Mouse (Mus musculus): Measurements from ENCODE around the gene Ergic2. TPM values are rescaled to one million over a fixed set of nuclear protein-coding genes. Genes with fewer than 3 reads are reported as not detected.

Gene Ergic2
- total and polyA plus RNA-seq, 2 experiments, result 31.8 to 80.0 TPM

- Histone ChIP-seq H3K36me3 (ENCODE audit: control insufficient read depth, insufficient read depth, low read length) (no peaks in the 10 kb centered on the region), H3K4me3 (ENCODE audit: insufficient read depth, low read depth, low read length) (no peak overlapping the region), H3K79me2 (ENCODE audit: control insufficient read depth, insufficient read depth, low read length) (no peaks in the 10 kb centered on the region), H3K27ac (replicated peaks; ENCODE audit: insufficient read depth, low read depth, low read length) (no peak overlapping the region), H3K4me1 (ENCODE audit: control insufficient read depth, insufficient read depth, low read length) (no peaks in the 10 kb centered on the region), H3K27me3 (ENCODE audit: control insufficient read depth, insufficient read depth, low read length) (no peaks in the 10 kb centered on the region), H3K9ac (ENCODE audit: low read depth, low read length) (no peak overlapping the region)
- DNase-seq (ENCODE audit: extremely low read depth, low read depth, low spot score), result no peak
- TF ChIP-seq CTCF (IDR thresholded peaks at IDR 0.05; ENCODE audit: low read depth, low read length) (no peak), POLR2A (IDR thresholded peaks at IDR 0.05; ENCODE audit: extremely low read depth, insufficient read depth, low read length) (no peak)
- WGBS, result 97% methylated on average over 3 of the region's 3 CpGs
Observed at GRCm38 (mm10) chr6:148256109-148256508, 43.9 kb upstream of the Ergic2 start.

GRCm38 (mm10) chr6:148255395-148256053, 43.4 kb upstream of the Ergic2 start:
- H3K79me2 ChIP-seq (ENCODE audit: control insufficient read depth, insufficient read depth, low read length), result no peaks in the 10 kb centered on the region
- 94% methylated on average over 1 of the region's 1 CpGs for WGBS
- no peak for DNase-seq (ENCODE audit: extremely low read depth, low read depth, low spot score)
- TF ChIP-seq POLR2A (IDR thresholded peaks at IDR 0.05; ENCODE audit: extremely low read depth, insufficient read depth, low read length) (no peak), CTCF (IDR thresholded peaks at IDR 0.05; ENCODE audit: low read depth, low read length) (no peak)
- no peaks in the 10 kb centered on the region for H3K27me3 ChIP-seq (ENCODE audit: control insufficient read depth, insufficient read depth, low read length)
- no peaks in the 10 kb centered on the region for H3K4me1 ChIP-seq (ENCODE audit: control insufficient read depth, insufficient read depth, low read length)
- no peaks in the 10 kb centered on the region for H3K36me3 ChIP-seq (ENCODE audit: control insufficient read depth, insufficient read depth, low read length)
- no peak overlapping the region for H3K27ac ChIP-seq (replicated peaks; ENCODE audit: insufficient read depth, low read depth, low read length)
- no peak overlapping the region for H3K9ac ChIP-seq (ENCODE audit: low read depth, low read length)
- H3K4me3 ChIP-seq (ENCODE audit: insufficient read depth, low read depth, low read length), result no peak overlapping the region

- H3K4me1 ChIP-seq (ENCODE audit: control insufficient read depth, insufficient read depth, low read length), result peaks cover 1% of the 10 kb centered on the region; the same call in 1 of the 2 replicates
Observed at GRCm38 (mm10) chr6:148249221-148249620, 37.0 kb upstream of the Ergic2 start.

DNA sequence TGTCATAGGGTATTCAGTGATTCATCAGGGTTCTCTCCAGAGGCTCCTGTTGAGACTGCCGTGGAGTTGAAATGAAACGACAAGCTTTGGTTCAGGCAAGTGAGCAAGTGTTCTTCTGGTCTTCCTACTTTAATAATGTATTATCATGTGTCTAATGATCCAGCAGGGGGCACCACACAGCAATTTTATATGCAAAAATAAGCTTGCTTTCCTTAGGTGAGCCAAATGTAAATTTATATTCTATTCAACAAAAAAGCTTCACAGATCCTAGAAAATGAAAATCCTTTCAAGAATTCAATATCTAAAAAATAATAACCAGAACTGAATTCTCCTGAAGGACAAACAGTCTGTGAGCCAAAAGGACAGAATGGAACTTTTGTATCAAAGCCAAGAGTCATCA, 36.5 kb upstream of the Ergic2 start:
- no peaks in the 10 kb centered on the region for H3K27me3 ChIP-seq (ENCODE audit: control insufficient read depth, insufficient read depth, low read length)
- no peaks in the 10 kb centered on the region for H3K36me3 ChIP-seq (ENCODE audit: control insufficient read depth, insufficient read depth, low read length)
- peak; percentile 53 for DNase-seq (ENCODE audit: extremely low read depth, low read depth, low spot score)
- TF ChIP-seq CTCF (IDR thresholded peaks at IDR 0.05; ENCODE audit: low read depth, low read length) (peak; percentile 13; the same call in 1 of the 2 replicates), POLR2A (IDR thresholded peaks at IDR 0.05; ENCODE audit: extremely low read depth, insufficient read depth, low read length) (no peak)
- 30% methylated on average over 2 of the region's 2 CpGs for WGBS
- no peak overlapping the region for H3K9ac ChIP-seq (ENCODE audit: low read depth, low read length)
- H3K4me3 ChIP-seq (ENCODE audit: insufficient read depth, low read depth, low read length), result no peak overlapping the region
- H3K79me2 ChIP-seq (ENCODE audit: control insufficient read depth, insufficient read depth, low read length), result no peaks in the 10 kb centered on the region
- H3K4me1 ChIP-seq (ENCODE audit: control insufficient read depth, insufficient read depth, low read length), result peaks cover 1% of the 10 kb centered on the region; the same call in 1 of the 2 replicates
- H3K27ac ChIP-seq (replicated peaks; ENCODE audit: insufficient read depth, low read depth, low read length), result no peak overlapping the region

More at GRCm38 (mm10) chr6:148249221-148249620, 37.0 kb upstream of the Ergic2 start:
- WGBS, result 65% methylated on average over 3 of the region's 3 CpGs
- TF ChIP-seq POLR2A (IDR thresholded peaks at IDR 0.05; ENCODE audit: extremely low read depth, insufficient read depth, low read length) (no peak), CTCF (IDR thresholded peaks at IDR 0.05; ENCODE audit: low read depth, low read length) (no peak)
- no peak overlapping the region for H3K9ac ChIP-seq (ENCODE audit: low read depth, low read length)
- no peaks in the 10 kb centered on the region for H3K79me2 ChIP-seq (ENCODE audit: control insufficient read depth, insufficient read depth, low read length)
- H3K27me3 ChIP-seq (ENCODE audit: control insufficient read depth, insufficient read depth, low read length), result no peaks in the 10 kb centered on the region
- DNase-seq (ENCODE audit: extremely low read depth, low read depth, low spot score), result no peak
- H3K27ac ChIP-seq (replicated peaks; ENCODE audit: insufficient read depth, low read depth, low read length), result no peak overlapping the region
- no peak overlapping the region for H3K4me3 ChIP-seq (ENCODE audit: insufficient read depth, low read depth, low read length)
- no peaks in the 10 kb centered on the region for H3K36me3 ChIP-seq (ENCODE audit: control insufficient read depth, insufficient read depth, low read length)

- H3K27me3 ChIP-seq (ENCODE audit: control insufficient read depth, insufficient read depth, low read length), result no peaks in the 10 kb centered on the region
- H3K9ac ChIP-seq (ENCODE audit: low read depth, low read length), result no peak overlapping the region
- H3K4me1 ChIP-seq (ENCODE audit: control insufficient read depth, insufficient read depth, low read length), result peaks cover 1% of the 10 kb centered on the region; the same call in 1 of the 2 replicates
- no peak for TF ChIP-seq POLR2A (IDR thresholded peaks at IDR 0.05; ENCODE audit: extremely low read depth, insufficient read depth, low read length)
- TF ChIP-seq CTCF (IDR thresholded peaks at IDR 0.05; ENCODE audit: low read depth, low read length), result no peak
- no peak overlapping the region for H3K27ac ChIP-seq (replicated peaks; ENCODE audit: insufficient read depth, low read depth, low read length)
- H3K36me3 ChIP-seq (ENCODE audit: control insufficient read depth, insufficient read depth, low read length), result no peaks in the 10 kb centered on the region
- no peak overlapping the region for H3K4me3 ChIP-seq (ENCODE audit: insufficient read depth, low read depth, low read length)
- H3K79me2 ChIP-seq (ENCODE audit: control insufficient read depth, insufficient read depth, low read length), result no peaks in the 10 kb centered on the region
- WGBS, result 83% methylated on average over 7 of the region's 7 CpGs
- DNase-seq (ENCODE audit: extremely low read depth, low read depth, low spot score), result no peak
Observed at GRCm38 (mm10) chr6:148246544-148246943, 34.4 kb upstream of the Ergic2 start.

GRCm38 (mm10) chr6:148244836-148245235, 32.7 kb upstream of the Ergic2 start:
- H3K4me1 ChIP-seq (ENCODE audit: control insufficient read depth, insufficient read depth, low read length), result peaks cover 1% of the 10 kb centered on the region; the same call in 1 of the 2 replicates
- no peaks in the 10 kb centered on the region for H3K27me3 ChIP-seq (ENCODE audit: control insufficient read depth, insufficient read depth, low read length)
- no peak overlapping the region for H3K4me3 ChIP-seq (ENCODE audit: insufficient read depth, low read depth, low read length)
- WGBS, result 29% methylated on average over 1 of the region's 1 CpGs
- TF ChIP-seq CTCF (IDR thresholded peaks at IDR 0.05; ENCODE audit: low read depth, low read length) (no peak), POLR2A (IDR thresholded peaks at IDR 0.05; ENCODE audit: extremely low read depth, insufficient read depth, low read length) (no peak)
- no peaks in the 10 kb centered on the region for H3K36me3 ChIP-seq (ENCODE audit: control insufficient read depth, insufficient read depth, low read length)
- no peak overlapping the region for H3K27ac ChIP-seq (replicated peaks; ENCODE audit: insufficient read depth, low read depth, low read length)
- DNase-seq (ENCODE audit: extremely low read depth, low read depth, low spot score), result peak; percentile 75
- H3K9ac ChIP-seq (ENCODE audit: low read depth, low read length), result no peak overlapping the region
- no peaks in the 10 kb centered on the region for H3K79me2 ChIP-seq (ENCODE audit: control insufficient read depth, insufficient read depth, low read length)

Data from liver, adult 2 months (tissue).